Mouse (Mus musculus) olfactory bulb, adult 2 months (tissue): ENCODE measurements around the gene Sntb2.

Experiments used
- CTCF ChIP-seq: fragments of 200-500 bp; IDR thresholded peaks from 2 replicates; pipeline ENCODE4 v1.5.1; 2012; ENCODE audit warnings: low read depth, mild to moderate bottlenecking, low read length, moderate library complexity; ENCODE audit not compliant: insufficient read depth
- POLR2A ChIP-seq: fragments of 200-500 bp; IDR thresholded peaks from 2 replicates; pipeline ENCODE4 v1.6.1; 2012; ENCODE audit warnings: mild to moderate bottlenecking, low read depth, low read length, moderate library complexity; ENCODE audit not compliant: insufficient read depth

- TF ChIP-seq CTCF (no peak), POLR2A (peak; percentile 64)
Measured at GRCm38 (mm10) chr8:107048061-107048941, 112.8 kb downstream of the Sntb2 start, which contains the start of gene Pdf.
